Mouse (Mus musculus) gastrocnemius, postnatal 10 days (tissue): ENCODE results near the gene Filip1l. TPM values are rescaled to one million over a fixed set of nuclear protein-coding genes. Genes with fewer than 3 reads are reported as not detected.
A peak's percentile ranks its signal among the peaks of the same experiment; 100 is the strongest.

ENCODE experiments used
- DNase-seq: peaks from one replicate; pipeline ENCODE4 v3.0.0; 2021; ENCODE audit warnings: mixed read lengths
- total RNA-seq, 2 experiments: library from RNA; stranded (reverse); gene quantifications; 2 replicates each; pipeline ENCODE4 v1.2.3; 2021

The Filip1l gene
- total RNA-seq, 2 experiments from 2014 or later: 53.5 to 60.3 TPM

- DNase-seq: no peak
Measured at GRCm38 (mm10) chr16:57434640-57435039, 81.7 kb downstream of the Filip1l start.

DNA sequence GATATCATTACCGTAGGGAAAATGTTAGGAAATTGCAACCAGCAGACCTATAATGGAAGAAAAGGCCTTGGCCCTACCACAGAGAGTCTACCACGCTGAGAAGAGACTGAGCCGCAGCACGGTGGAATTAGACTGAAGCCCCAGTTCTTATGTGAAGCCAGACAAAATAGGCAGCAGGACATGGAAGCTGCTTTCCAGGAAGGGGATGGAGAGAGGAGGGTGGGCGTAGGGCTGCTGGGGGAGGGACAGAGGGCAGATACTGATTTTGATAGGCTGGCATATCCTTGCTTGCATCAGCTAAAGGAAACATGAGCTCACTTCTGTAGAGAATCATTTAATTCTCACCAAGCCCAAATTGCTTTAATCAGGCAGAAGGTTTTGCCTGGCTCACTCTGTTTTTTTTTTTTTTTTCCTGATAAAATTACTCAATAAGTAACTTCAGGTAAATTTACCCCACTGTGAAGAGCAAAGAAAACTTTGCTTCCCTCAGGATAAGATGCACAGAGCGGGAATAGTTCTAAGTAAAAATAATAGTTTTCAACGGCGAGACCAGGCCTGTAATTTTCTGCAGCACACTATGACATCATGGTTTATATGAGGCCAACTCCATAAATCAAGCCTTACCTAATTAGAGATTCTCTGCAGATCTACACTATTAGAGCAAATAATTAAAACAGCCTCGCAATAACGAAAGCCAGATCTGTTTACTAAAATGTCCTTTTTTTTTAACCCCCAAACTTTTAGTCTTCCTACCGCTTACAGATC lies 84.8 kb downstream of the Filip1l start:
- DNase-seq: no peak

DNA sequence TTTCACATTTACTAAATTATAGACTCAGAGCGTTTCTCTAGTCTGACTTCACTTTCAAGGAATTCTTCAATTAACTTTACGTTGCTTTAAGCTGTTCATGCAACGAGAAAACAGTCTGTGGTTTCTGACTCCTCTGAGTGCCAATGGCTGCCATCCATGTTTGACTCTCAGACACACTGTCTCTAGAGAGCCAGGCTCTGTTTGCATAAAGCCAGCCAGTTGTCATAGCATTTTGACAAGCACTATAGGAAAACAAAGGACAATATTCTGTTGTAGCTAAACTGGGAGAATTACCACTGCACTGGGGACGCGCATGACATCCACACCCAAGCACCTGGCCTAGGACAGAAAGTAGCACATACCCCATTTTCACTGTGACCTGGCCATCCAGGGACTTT lies 85.4 kb downstream of the Filip1l start:
- DNase-seq: no peak

DNA sequence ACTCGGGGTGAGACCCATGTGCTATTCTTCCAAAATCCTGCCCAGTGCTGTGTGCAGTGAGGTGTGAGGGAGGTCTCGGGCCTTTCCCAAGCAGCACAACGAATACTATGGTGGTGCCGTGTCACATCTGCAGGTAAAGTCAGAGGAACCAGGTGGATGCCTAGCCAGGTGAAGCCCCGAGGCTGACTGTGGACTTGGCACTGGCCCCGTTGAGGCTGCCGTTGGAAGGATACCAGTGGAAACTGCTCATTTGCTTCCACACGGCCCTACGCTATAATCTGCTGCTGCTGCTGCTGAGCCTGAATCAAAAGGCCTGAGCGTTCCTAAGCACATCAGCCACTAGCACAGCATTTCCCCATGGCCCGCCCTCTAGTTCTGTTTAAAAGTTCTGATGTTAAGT lies 86.3 kb downstream of the Filip1l start:
- DNase-seq: peak; percentile 20

GRCm38 (mm10) chr16:57440706-57441437 lies 88.0 kb downstream of the Filip1l start:
- no peak for DNase-seq

DNA sequence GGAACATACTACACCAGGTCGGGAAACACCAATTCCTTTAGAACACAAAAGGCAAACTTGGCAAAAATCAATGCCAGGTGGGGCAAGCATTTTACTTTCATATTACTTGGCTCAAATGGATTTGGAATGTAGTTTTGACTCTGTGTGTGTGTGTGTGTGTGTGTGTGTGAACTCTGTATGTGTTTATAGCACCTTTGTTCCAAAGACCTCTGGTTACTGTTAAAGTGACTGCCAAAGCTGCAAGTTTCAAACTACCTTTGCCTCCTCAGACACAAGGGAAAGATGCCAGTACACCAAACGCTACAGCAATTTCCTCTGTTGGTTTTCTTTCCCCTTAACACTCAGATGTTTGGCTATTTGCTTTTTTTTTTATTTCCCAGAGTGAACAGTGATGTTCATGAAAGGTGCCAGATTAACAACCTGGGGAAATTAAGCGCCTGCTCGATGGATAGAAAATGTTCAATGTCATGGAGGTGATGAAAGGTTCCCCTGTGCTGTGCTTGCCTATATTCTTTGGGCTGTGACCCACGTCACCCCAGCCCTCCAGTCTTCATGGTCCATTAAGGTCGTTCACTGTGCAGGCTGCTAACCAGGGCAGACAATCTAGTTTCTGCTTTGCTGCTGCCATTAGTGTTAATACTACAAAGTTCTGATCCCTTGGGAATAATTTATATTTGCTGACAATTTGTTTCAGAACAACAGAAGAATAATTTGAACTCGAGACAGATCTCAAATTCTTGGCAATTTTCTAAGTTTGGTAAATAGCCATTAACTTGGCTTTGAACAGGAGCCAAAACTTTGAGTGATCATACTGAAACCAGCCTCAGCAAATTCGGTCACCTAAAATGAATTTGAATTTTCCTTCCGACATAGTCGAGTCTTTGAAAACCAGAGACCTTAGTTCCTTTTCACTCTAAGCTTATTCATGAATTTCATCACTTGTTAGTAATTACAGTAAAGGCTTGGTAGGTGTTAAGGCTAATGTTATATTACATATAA lies 92.5 kb downstream of the Filip1l start:
- DNase-seq: no peak

DNA sequence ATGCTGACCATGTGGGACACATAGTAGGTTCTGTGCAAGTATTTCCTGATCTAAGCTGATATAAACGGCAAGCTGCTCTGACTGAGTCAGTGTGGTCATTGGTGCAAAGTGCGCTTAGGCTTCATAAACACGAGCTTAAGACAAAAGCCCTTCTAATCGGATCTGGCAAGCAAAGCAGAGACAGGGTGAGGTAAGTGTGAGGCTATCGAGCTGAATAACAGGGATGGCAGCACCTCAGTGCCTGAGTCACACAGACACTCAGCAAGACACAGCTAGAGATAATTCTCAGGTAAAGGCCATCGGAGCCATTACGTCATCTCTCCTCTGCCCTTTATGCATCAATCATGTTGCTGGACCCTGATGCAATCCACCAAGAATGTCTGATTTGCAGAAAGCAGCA lies 100.1 kb downstream of the Filip1l start:
- no peak for DNase-seq

- no peak for DNase-seq
Measured at GRCm38 (mm10) chr16:57454106-57454763, 101.3 kb downstream of the Filip1l start.

DNA sequence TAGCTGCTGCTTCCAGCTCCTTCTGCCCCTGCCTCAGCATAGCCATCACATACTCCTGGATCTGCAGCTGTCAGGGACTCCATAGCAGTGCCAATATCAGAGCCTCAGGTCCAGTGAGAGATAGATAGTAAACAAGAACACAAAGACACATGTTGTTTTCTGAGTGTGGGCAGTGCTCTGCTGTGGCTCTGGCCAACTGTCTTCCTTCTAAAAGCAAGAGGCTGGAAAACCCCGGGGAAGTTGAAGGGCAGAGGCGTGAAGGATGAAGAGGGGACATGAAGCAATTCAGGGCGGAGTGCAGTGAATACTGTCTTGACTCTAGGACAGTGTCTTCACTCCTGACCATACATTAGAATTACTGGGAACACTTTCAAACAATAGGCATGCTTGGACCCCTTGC lies 102.7 kb downstream of the Filip1l start:
- DNase-seq: no peak

- no peak for DNase-seq
Measured at GRCm38 (mm10) chr16:57456003-57456402, 103.1 kb downstream of the Filip1l start.

GRCm38 (mm10) chr16:57465386-57465913 lies 112.6 kb downstream of the Filip1l start:
- DNase-seq: no peak

DNA sequence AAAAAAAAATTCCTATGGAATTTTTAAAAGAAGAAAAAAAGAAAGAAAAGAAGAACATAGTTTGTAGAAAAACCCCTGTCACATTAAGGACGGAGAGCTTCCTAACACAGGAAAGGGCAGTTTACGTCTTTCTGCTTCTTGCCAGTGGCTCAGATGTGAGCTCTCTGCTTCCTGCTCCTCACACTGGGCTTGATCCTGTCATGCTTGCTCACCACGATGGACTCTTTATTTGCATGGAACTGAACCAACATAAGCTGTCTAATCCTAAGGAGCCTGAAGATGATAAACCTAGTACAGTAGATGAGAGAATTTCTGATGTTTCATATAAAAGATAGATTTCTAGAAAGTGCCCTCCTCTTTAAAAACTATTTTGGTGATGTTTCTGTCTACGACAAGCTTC lies 116.4 kb downstream of the Filip1l start:
- DNase-seq: no peak

GRCm38 (mm10) chr16:57469869-57470268 lies 117.0 kb downstream of the Filip1l start:
- no peak for DNase-seq

DNA sequence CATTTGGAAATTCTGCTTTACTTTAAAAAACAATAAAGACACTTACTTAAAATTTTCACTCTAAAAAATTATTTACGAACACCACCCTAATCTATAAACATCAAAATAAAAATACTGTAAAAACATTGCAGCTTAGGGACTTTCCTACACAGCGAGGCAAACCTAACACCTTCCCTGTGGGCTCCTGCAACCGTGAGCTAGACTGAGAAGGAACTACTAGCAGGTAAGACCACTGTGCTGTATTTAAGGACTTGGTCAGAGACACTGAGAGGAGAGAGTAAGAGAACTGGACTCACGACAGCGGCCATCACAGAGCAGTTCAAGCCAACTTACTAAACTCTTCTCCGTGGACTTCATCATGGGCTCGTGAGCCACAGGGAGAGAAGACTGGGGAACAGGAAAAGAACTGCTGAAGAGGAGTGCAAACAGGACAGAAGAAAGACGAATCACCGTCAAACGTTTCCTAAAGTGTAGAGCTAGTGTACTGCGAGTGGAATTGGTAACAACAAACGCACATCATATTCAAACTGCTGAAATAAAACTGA lies 117.5 kb downstream of the Filip1l start:
- DNase-seq: no peak

- DNase-seq: no peak
Measured at GRCm38 (mm10) chr16:57471071-57471470, 118.2 kb downstream of the Filip1l start.

DNA sequence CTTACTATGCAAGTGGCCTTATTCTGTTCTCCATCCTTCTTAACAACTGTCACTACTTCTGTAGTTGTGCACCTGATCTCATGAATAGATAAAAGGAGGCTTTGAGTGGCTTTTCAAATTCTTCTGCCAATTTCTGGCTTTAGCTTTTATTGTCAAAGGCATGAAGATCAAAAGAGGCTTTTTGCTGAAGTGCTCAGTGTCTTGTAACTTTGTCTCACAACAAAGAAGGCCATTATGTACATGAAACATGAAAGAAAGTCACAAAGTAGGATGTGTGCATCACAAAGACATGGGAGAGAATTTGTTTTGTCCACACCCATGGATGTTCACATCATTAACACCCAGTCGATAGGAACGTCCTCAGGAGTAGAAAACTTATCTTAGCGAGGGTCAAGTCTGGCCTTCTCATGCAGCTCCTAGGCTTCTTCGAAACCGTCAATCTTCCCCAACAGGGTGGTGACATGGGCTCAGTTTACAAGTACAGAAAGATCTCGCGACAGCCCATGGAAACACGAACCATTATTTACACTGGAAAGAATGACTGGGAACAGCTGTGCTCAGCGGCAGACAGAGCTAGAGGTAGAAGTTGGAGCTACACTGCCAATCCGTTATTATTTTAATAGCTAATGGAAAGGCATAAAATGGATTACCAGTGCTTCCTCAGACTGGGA lies 120.7 kb downstream of the Filip1l start:
- no peak for DNase-seq

- DNase-seq: no peak
Measured at GRCm38 (mm10) chr16:57478451-57478850, 125.6 kb downstream of the Filip1l start.

DNA sequence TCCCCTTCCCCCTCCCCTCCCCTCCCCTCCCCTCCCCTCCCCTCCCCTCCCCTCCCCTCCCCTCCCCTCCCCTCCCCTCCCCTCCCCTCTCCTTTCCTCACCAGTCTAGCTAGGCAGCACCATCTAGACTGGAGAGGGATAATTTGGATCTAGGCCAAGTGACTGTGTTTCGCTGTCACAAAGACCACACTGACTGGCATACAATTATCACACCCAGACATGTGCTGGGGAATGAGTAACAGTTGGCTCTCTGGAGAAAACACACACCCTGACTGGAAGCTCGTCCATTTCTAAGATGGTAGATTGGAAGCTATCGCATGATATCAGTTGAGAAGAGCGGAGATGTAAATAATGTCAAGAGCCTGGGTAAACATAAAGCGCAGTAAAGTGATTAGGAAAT lies 126.9 kb downstream of the Filip1l start:
- no peak for DNase-seq

GRCm38 (mm10) chr16:57482264-57482663 lies 129.4 kb downstream of the Filip1l start:
- DNase-seq: no peak

- DNase-seq: no peak
Measured at GRCm38 (mm10) chr16:57482911-57483310, 130.0 kb downstream of the Filip1l start.

- DNase-seq: no peak
Measured at GRCm38 (mm10) chr16:57483503-57483902, 130.6 kb downstream of the Filip1l start.
